Mouse (Mus musculus): ENCODE results near the gene Mov10l1. TPM values are rescaled to one million over a fixed set of nuclear protein-coding genes. Genes with fewer than 3 reads are reported as not detected.

Mov10l1 gene
- polyA plus RNA-seq, 1 experiment from 2014 or later: not detected

DNA sequence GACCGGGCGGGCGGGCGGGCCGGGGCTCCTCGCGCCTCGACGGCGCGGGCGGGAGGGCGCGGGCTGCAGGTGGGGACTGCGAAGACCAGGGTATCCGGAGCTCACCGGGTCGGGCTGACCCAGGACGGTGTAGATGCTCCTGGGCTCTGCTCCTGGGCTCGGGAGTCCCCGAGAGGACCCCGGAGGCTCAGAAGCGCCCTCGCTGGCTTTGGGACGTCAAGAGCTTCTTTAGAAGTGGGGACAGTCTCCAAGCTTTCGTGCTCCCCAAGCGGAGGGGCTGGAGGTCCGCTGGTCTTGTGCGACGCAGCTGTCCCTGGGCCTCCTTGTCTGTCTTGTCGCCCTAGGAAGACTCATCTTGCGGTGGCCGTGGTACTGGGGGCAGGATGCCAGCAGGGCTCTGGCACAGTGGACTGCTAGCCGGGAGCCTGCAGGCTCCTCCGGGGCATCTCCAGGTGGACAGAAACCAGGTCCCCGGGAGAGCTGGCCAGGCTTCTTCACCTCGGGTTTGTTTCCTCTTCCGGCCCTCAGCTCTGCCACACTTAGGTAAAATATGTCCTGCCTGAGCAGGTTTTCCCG, 93.5 kb downstream of the Mov10l1 start:
- WGBS (ENCODE audit: insufficient replicate concordance): under 1% methylated on average over 33 of the region's 39 CpGs
- peaks cover 7% of the 10 kb centered on the region; the same call in 1 of the 2 replicates for H3K36me3 ChIP-seq (replicated peaks)
- peak; percentile 34; the same call in 1 of the 2 replicates for ATAC-seq (ENCODE audit: insufficient read depth)
- peaks cover 42% of the 10 kb centered on the region for H3K4me1 ChIP-seq (replicated peaks)
- peak overlapping the region; percentile 85 for H3K4me2 ChIP-seq
- peak overlapping the region; percentile 64 for H3K27ac ChIP-seq (replicated peaks)
- peaks cover 18% of the 10 kb centered on the region; the same call in 1 of the 2 replicates for H3K27me3 ChIP-seq
- peak overlapping the region; percentile 78 for H3K4me3 ChIP-seq (replicated peaks)
- H3K9ac ChIP-seq: peak overlapping the region; percentile 72
- no peaks in the 10 kb centered on the region for H3K9me3 ChIP-seq (replicated peaks)

GRCm38 (mm10) chr15:89078208-89078836, 95.6 kb downstream of the Mov10l1 start:
- peaks cover 42% of the 10 kb centered on the region for H3K4me1 ChIP-seq (replicated peaks)
- H3K4me2 ChIP-seq: peak overlapping the region; percentile 85
- no peaks in the 10 kb centered on the region; the same call in 1 of the 2 replicates for H3K27me3 ChIP-seq
- no peak overlapping the region; the same call in none of the 2 replicates for H3K27ac ChIP-seq (replicated peaks)
- peak overlapping the region; percentile 17; the same call in 1 of the 2 replicates for H3K9ac ChIP-seq
- H3K4me3 ChIP-seq (replicated peaks): peak overlapping the region; percentile 33
- peaks cover 22% of the 10 kb centered on the region for H3K36me3 ChIP-seq (replicated peaks)
- no peak for ATAC-seq (ENCODE audit: insufficient read depth)
- H3K9me3 ChIP-seq (replicated peaks): no peaks in the 10 kb centered on the region
- 31% methylated on average over 9 of the region's 9 CpGs for WGBS (ENCODE audit: insufficient replicate concordance)

GRCm38 (mm10) chr15:89083906-89084305, 101.2 kb downstream of the Mov10l1 start:
- 0 out of 2 replicates have a peak, but pooled peaks have one; percentile 19 for ATAC-seq (ENCODE audit: insufficient read depth)
- no peak overlapping the region for H3K4me2 ChIP-seq
- H3K9me3 ChIP-seq (replicated peaks): no peaks in the 10 kb centered on the region
- 83% methylated on average over 1 of the region's 1 CpGs for WGBS (ENCODE audit: insufficient replicate concordance)
- no peak overlapping the region for H3K4me3 ChIP-seq (replicated peaks)
- H3K4me1 ChIP-seq (replicated peaks): peaks cover 14% of the 10 kb centered on the region
- no peak overlapping the region for H3K9ac ChIP-seq
- H3K27me3 ChIP-seq: no peaks in the 10 kb centered on the region
- H3K36me3 ChIP-seq (replicated peaks): peaks cover 43% of the 10 kb centered on the region
- peak overlapping the region; percentile 51; the same call in 1 of the 2 replicates for H3K27ac ChIP-seq (replicated peaks)

GRCm38 (mm10) chr15:89084826-89085225, 102.1 kb downstream of the Mov10l1 start:
- no peak for ATAC-seq (ENCODE audit: insufficient read depth)
- Histone ChIP-seq H3K4me2 (no peak overlapping the region), H3K4me3 (replicated peaks) (no peak overlapping the region), H3K9ac (no peak overlapping the region), H3K36me3 (replicated peaks) (peaks cover 41% of the 10 kb centered on the region), H3K4me1 (replicated peaks) (peaks cover 19% of the 10 kb centered on the region), H3K27ac (replicated peaks) (no peak overlapping the region), H3K27me3 (no peaks in the 10 kb centered on the region), H3K9me3 (replicated peaks) (no peaks in the 10 kb centered on the region)
- WGBS (ENCODE audit: insufficient replicate concordance): 62% methylated on average over 2 of the region's 2 CpGs

DNA sequence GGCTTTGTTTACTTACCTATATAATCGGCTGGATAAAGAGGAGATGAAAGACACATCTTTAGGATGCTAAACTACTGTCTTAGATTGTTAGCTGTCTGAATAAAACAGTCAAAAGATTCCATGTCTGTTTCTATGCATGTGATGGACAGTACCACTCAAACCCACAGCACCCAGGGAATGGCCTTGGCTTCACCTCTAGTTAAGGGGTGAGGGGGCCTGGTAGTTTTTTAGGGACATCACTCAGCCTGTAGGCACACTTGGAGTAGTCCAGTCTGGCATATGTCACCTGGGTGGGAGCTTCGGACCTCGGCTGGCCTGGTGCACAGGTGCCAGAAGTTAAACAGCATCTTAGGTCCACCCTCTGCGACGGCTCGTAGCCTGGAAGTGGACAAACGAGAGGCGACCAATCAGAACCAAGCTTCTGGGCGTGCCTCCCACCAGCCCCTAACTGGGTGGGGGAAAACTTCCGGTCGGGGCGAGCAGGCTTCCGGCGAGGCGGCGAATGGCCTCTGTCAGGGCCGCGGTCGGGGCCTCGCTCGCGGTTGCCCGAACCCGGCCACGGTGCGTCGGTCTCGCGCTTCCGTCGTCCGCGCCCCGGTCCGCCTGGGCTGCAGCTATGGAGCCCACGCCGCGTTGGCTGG, 106.0 kb downstream of the Mov10l1 start, which contains the start of gene Selenoo:
Gene Selenoo, plus strand, starts transcription at position 478 of the 641 bp plus-strand sequence.
- 1% methylated on average over 38 of the region's 38 CpGs for WGBS (ENCODE audit: insufficient replicate concordance)
- peak within 1 kb of the TSS; percentile 88 for H3K9ac ChIP-seq
- peak within 1 kb of the TSS; percentile 80 for H3K27ac ChIP-seq (replicated peaks)
- peaks cover 33% of the 10 kb centered on the region for H3K36me3 ChIP-seq (replicated peaks)
- peak within 1 kb of the TSS; percentile 81 for H3K4me3 ChIP-seq (replicated peaks)
- ATAC-seq (ENCODE audit: insufficient read depth): peak; percentile 87
- H3K27me3 ChIP-seq: no peaks in the 10 kb centered on the region
- peaks cover 29% of the 10 kb centered on the region for H3K4me1 ChIP-seq (replicated peaks)
- peak within 1 kb of the TSS; percentile 93 for H3K4me2 ChIP-seq
- H3K9me3 ChIP-seq (replicated peaks): no peaks in the 10 kb centered on the region

- H3K9me3 ChIP-seq (replicated peaks): no peaks in the 10 kb centered on the region
- peak overlapping the region; percentile 80 for H3K27ac ChIP-seq (replicated peaks)
- ATAC-seq (ENCODE audit: insufficient read depth): peak; percentile 67
- H3K4me1 ChIP-seq (replicated peaks): peaks cover 26% of the 10 kb centered on the region
- H3K4me2 ChIP-seq: peak overlapping the region; percentile 93
- peaks cover 40% of the 10 kb centered on the region for H3K36me3 ChIP-seq (replicated peaks)
- WGBS (ENCODE audit: insufficient replicate concordance): 1% methylated on average over 68 of the region's 68 CpGs
- peak overlapping the region; percentile 81 for H3K4me3 ChIP-seq (replicated peaks)
- peak overlapping the region; percentile 88 for H3K9ac ChIP-seq
- no peaks in the 10 kb centered on the region for H3K27me3 ChIP-seq
These were observed 106.7 kb downstream of the Mov10l1 start for GRCm38 (mm10) chr15:89089248-89090051.

GRCm38 (mm10) chr15:89090662-89091061, 108.0 kb downstream of the Mov10l1 start:
- 86% methylated on average over 4 of the region's 4 CpGs for WGBS (ENCODE audit: insufficient replicate concordance)
- Histone ChIP-seq H3K9me3 (replicated peaks) (no peaks in the 10 kb centered on the region), H3K27me3 (no peaks in the 10 kb centered on the region), H3K4me1 (replicated peaks) (peaks cover 26% of the 10 kb centered on the region), H3K27ac (replicated peaks) (no peak overlapping the region), H3K36me3 (replicated peaks) (peaks cover 42% of the 10 kb centered on the region), H3K9ac (no peak overlapping the region), H3K4me3 (replicated peaks) (peak overlapping the region; percentile 81; the same call in 1 of the 2 replicates), H3K4me2 (peak overlapping the region; percentile 93)
- no peak for ATAC-seq (ENCODE audit: insufficient read depth)

GRCm38 (mm10) chr15:89092181-89092580, 109.5 kb downstream of the Mov10l1 start:
- H3K9me3 ChIP-seq (replicated peaks): no peaks in the 10 kb centered on the region
- H3K27ac ChIP-seq (replicated peaks): no peak overlapping the region
- no peak overlapping the region for H3K9ac ChIP-seq
- H3K36me3 ChIP-seq (replicated peaks): peaks cover 51% of the 10 kb centered on the region
- H3K27me3 ChIP-seq: no peaks in the 10 kb centered on the region
- peaks cover 26% of the 10 kb centered on the region for H3K4me1 ChIP-seq (replicated peaks)
- H3K4me2 ChIP-seq: no peak overlapping the region
- no peak for ATAC-seq (ENCODE audit: insufficient read depth)
- no peak overlapping the region for H3K4me3 ChIP-seq (replicated peaks)
- WGBS (ENCODE audit: insufficient replicate concordance): 77% methylated on average over 5 of the region's 5 CpGs

- no peaks in the 10 kb centered on the region for H3K9me3 ChIP-seq (replicated peaks)
- ATAC-seq (ENCODE audit: insufficient read depth): no peak
- H3K36me3 ChIP-seq (replicated peaks): peaks cover 99% of the 10 kb centered on the region
- H3K9ac ChIP-seq: no peak overlapping the region
- H3K27ac ChIP-seq (replicated peaks): no peak overlapping the region
- 79% methylated on average over 5 of the region's 5 CpGs for WGBS (ENCODE audit: insufficient replicate concordance)
- no peaks in the 10 kb centered on the region for H3K27me3 ChIP-seq
- H3K4me2 ChIP-seq: no peak overlapping the region
- no peaks in the 10 kb centered on the region for H3K4me1 ChIP-seq (replicated peaks)
- no peak overlapping the region for H3K4me3 ChIP-seq (replicated peaks)
These were observed 114.7 kb downstream of the Mov10l1 start for GRCm38 (mm10) chr15:89097450-89097849.

GRCm38 (mm10) chr15:89098616-89099015, 115.9 kb downstream of the Mov10l1 start:
- H3K27me3 ChIP-seq: no peaks in the 10 kb centered on the region
- H3K4me1 ChIP-seq (replicated peaks): no peaks in the 10 kb centered on the region
- H3K4me2 ChIP-seq: no peak overlapping the region
- H3K27ac ChIP-seq (replicated peaks): no peak overlapping the region
- no peak overlapping the region for H3K4me3 ChIP-seq (replicated peaks)
- peaks cover 100% of the 10 kb centered on the region for H3K36me3 ChIP-seq (replicated peaks)
- H3K9ac ChIP-seq: no peak overlapping the region
- ATAC-seq (ENCODE audit: insufficient read depth): no peak
- no peaks in the 10 kb centered on the region for H3K9me3 ChIP-seq (replicated peaks)
- WGBS (ENCODE audit: insufficient replicate concordance): 81% methylated on average over 7 of the region's 7 CpGs

Data from liver, embryonic 15.5 days (tissue).